Mouse (Mus musculus) bone marrow, adult 2 months (tissue): ENCODE measurements around the gene Rbm44.

Experiments
- CTCF ChIP-seq: fragments of 200-500 bp; IDR thresholded peaks from 2 replicates; pipeline ENCODE4 v1.5.1; 2011; ENCODE audit warnings: low read length, control low read depth; ENCODE audit not compliant: control insufficient read depth, insufficient read depth
- POLR2A ChIP-seq: fragments of 200-500 bp; IDR thresholded peaks from 2 replicates; pipeline ENCODE4 v1.6.1; 2011; ENCODE audit warnings: low read depth, mild to moderate bottlenecking, control low read depth, low read length, borderline replicate concordance; ENCODE audit not compliant: control insufficient read depth

GRCm38 (mm10) chr1:91095258-91095657 is 49.6 kb upstream of the Rbm44 start:
- no peak for TF ChIP-seq CTCF
- no peak for TF ChIP-seq POLR2A
